Mouse (Mus musculus): ENCODE results near the gene Esm1. TPM values are rescaled to one million over a fixed set of nuclear protein-coding genes. Genes with fewer than 3 reads are reported as not detected.

The Esm1 gene
- polyA plus RNA-seq, 1 experiment from 2014 or later = 0.55 TPM

GRCm38 (mm10) chr13:113197872-113198502, 11.5 kb upstream of the Esm1 start:
- Histone ChIP-seq H3K4me1 (ENCODE audit: control insufficient read depth, low read depth, low read length) (no peaks in the 10 kb centered on the region), H3K36me3 (ENCODE audit: control insufficient read depth, insufficient read depth) (no peaks in the 10 kb centered on the region), H3K9me3 (replicated peaks; ENCODE audit: control insufficient read depth, low read length) (no peaks in the 10 kb centered on the region), H3K4me3 (ENCODE audit: low read depth, low read length) (no peak overlapping the region), H3K4me2 (ENCODE audit: low read depth, low read length) (no peak overlapping the region), H3K9ac (ENCODE audit: low read depth, low read length) (no peak overlapping the region), H3K27ac (ENCODE audit: low read length) (no peak overlapping the region), H3K27me3 (ENCODE audit: control insufficient read depth, insufficient read depth, low read depth, low read length) (no peaks in the 10 kb centered on the region)
- WGBS (ENCODE audit: insufficient replicate concordance) = 43% methylated on average over 9 of the region's 9 CpGs
- ATAC-seq (ENCODE audit: low read depth) = no peak

- Histone ChIP-seq H3K4me2 (ENCODE audit: low read depth, low read length) (no peak overlapping the region), H3K27me3 (ENCODE audit: control insufficient read depth, insufficient read depth, low read depth, low read length) (no peaks in the 10 kb centered on the region), H3K9ac (ENCODE audit: low read depth, low read length) (no peak overlapping the region), H3K36me3 (ENCODE audit: control insufficient read depth, insufficient read depth) (no peaks in the 10 kb centered on the region), H3K9me3 (replicated peaks; ENCODE audit: control insufficient read depth, low read length) (no peaks in the 10 kb centered on the region), H3K4me3 (ENCODE audit: low read depth, low read length) (no peak overlapping the region), H3K4me1 (ENCODE audit: control insufficient read depth, low read depth, low read length) (no peaks in the 10 kb centered on the region), H3K27ac (ENCODE audit: low read length) (no peak overlapping the region)
- WGBS (ENCODE audit: insufficient replicate concordance) = 64% methylated on average over 3 of the region's 3 CpGs
- no peak for ATAC-seq (ENCODE audit: low read depth)
Observed at GRCm38 (mm10) chr13:113199331-113199730, 10.1 kb upstream of the Esm1 start.

- H3K9ac ChIP-seq (ENCODE audit: low read depth, low read length) = no peak overlapping the region
- no peak overlapping the region for H3K4me2 ChIP-seq (ENCODE audit: low read depth, low read length)
- no peak overlapping the region for H3K4me3 ChIP-seq (ENCODE audit: low read depth, low read length)
- H3K27ac ChIP-seq (ENCODE audit: low read length) = no peak overlapping the region
- H3K27me3 ChIP-seq (ENCODE audit: control insufficient read depth, insufficient read depth, low read depth, low read length) = no peaks in the 10 kb centered on the region
- no peaks in the 10 kb centered on the region for H3K4me1 ChIP-seq (ENCODE audit: control insufficient read depth, low read depth, low read length)
- H3K9me3 ChIP-seq (replicated peaks; ENCODE audit: control insufficient read depth, low read length) = no peaks in the 10 kb centered on the region
- no peak for ATAC-seq (ENCODE audit: low read depth)
- WGBS (ENCODE audit: insufficient replicate concordance) = 56% methylated on average over 8 of the region's 8 CpGs
- no peaks in the 10 kb centered on the region for H3K36me3 ChIP-seq (ENCODE audit: control insufficient read depth, insufficient read depth)
Observed at GRCm38 (mm10) chr13:113200726-113201125, 8.7 kb upstream of the Esm1 start.

DNA sequence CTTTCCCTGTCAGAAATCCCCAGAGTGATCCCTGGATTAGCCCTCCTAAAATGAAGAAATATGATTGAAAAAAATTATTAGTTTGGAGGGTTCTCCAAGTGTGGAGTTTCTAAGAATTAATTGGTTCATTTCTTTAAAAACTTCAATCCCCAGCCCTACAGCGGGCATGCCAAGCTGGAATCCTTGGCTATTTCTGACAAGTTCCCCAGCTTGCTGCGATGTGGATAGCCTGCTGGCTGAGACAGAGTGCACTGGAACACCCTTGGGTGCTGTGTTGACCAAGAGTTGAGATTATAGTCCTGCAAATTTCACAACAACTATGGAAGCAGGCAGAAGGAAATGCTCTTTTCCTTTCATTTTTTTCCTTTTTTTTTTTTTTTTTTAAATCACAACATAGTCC, 7.8 kb upstream of the Esm1 start:
- H3K9ac ChIP-seq (ENCODE audit: low read depth, low read length) = no peak overlapping the region
- 62% methylated on average over 2 of the region's 2 CpGs for WGBS (ENCODE audit: insufficient replicate concordance)
- H3K36me3 ChIP-seq (ENCODE audit: control insufficient read depth, insufficient read depth) = no peaks in the 10 kb centered on the region
- no peak overlapping the region for H3K27ac ChIP-seq (ENCODE audit: low read length)
- H3K4me3 ChIP-seq (ENCODE audit: low read depth, low read length) = no peak overlapping the region
- no peaks in the 10 kb centered on the region for H3K9me3 ChIP-seq (replicated peaks; ENCODE audit: control insufficient read depth, low read length)
- H3K4me2 ChIP-seq (ENCODE audit: low read depth, low read length) = no peak overlapping the region
- no peaks in the 10 kb centered on the region for H3K27me3 ChIP-seq (ENCODE audit: control insufficient read depth, insufficient read depth, low read depth, low read length)
- no peak for ATAC-seq (ENCODE audit: low read depth)
- H3K4me1 ChIP-seq (ENCODE audit: control insufficient read depth, low read depth, low read length) = no peaks in the 10 kb centered on the region

DNA sequence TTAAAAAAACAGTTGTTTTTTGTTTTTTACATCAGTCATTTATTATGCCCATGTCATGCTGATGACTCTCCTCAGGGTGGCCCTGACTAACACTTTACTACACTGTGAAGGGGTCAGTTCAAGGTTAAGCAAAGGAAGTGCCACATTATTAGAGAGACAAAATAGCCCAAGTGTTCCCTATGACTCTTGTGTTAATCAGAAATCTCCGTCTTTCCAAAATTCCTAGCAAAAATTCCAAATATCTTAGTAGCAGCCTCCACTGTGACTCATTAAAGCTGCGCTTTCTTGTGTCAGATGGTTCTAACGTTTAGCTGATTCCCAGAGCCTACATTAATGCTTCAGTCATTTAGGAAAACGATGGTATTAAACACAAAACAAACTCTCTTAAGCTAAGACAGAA, 7.3 kb upstream of the Esm1 start:
- Histone ChIP-seq H3K4me3 (ENCODE audit: low read depth, low read length) (no peak overlapping the region), H3K4me1 (ENCODE audit: control insufficient read depth, low read depth, low read length) (no peaks in the 10 kb centered on the region), H3K4me2 (ENCODE audit: low read depth, low read length) (no peak overlapping the region), H3K27me3 (ENCODE audit: control insufficient read depth, insufficient read depth, low read depth, low read length) (no peaks in the 10 kb centered on the region), H3K9me3 (replicated peaks; ENCODE audit: control insufficient read depth, low read length) (no peaks in the 10 kb centered on the region), H3K36me3 (ENCODE audit: control insufficient read depth, insufficient read depth) (no peaks in the 10 kb centered on the region), H3K9ac (ENCODE audit: low read depth, low read length) (no peak overlapping the region), H3K27ac (ENCODE audit: low read length) (no peak overlapping the region)
- 54% methylated on average over 4 of the region's 4 CpGs for WGBS (ENCODE audit: insufficient replicate concordance)
- no peak for ATAC-seq (ENCODE audit: low read depth)

DNA sequence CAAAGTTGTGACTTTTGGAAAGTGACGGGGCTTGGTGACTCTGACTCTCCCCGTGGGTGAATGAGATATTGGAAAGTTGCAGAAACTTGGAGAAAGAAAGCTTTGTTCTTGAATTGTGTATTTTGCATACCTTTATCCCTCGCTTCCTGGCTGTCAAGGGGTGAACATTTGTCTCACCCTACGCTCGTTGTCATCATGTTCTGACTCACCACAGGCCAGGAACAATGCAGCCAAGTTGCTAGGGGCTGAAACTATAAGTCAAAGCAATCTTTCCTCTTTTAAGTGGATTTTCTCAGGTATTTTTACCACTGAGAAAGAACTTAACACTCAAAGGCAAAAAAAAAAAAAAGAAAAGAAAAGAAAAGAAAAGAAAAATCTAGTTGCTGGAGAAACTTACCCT, 6.3 kb upstream of the Esm1 start:
- H3K4me2 ChIP-seq (ENCODE audit: low read depth, low read length) = no peak overlapping the region
- no peak overlapping the region for H3K4me3 ChIP-seq (ENCODE audit: low read depth, low read length)
- no peak overlapping the region for H3K9ac ChIP-seq (ENCODE audit: low read depth, low read length)
- no peaks in the 10 kb centered on the region for H3K27me3 ChIP-seq (ENCODE audit: control insufficient read depth, insufficient read depth, low read depth, low read length)
- no peak overlapping the region for H3K27ac ChIP-seq (ENCODE audit: low read length)
- H3K9me3 ChIP-seq (replicated peaks; ENCODE audit: control insufficient read depth, low read length) = no peaks in the 10 kb centered on the region
- 56% methylated on average over 5 of the region's 5 CpGs for WGBS (ENCODE audit: insufficient replicate concordance)
- H3K36me3 ChIP-seq (ENCODE audit: control insufficient read depth, insufficient read depth) = no peaks in the 10 kb centered on the region
- no peaks in the 10 kb centered on the region for H3K4me1 ChIP-seq (ENCODE audit: control insufficient read depth, low read depth, low read length)
- no peak for ATAC-seq (ENCODE audit: low read depth)

- H3K9ac ChIP-seq (ENCODE audit: low read depth, low read length) = no peak overlapping the region
- ATAC-seq (ENCODE audit: low read depth) = no peak
- peaks cover 9% of the 10 kb centered on the region for H3K27me3 ChIP-seq (ENCODE audit: control insufficient read depth, insufficient read depth, low read depth, low read length)
- H3K27ac ChIP-seq (ENCODE audit: low read length) = no peak overlapping the region
- H3K36me3 ChIP-seq (ENCODE audit: control insufficient read depth, insufficient read depth) = no peaks in the 10 kb centered on the region
- H3K4me1 ChIP-seq (ENCODE audit: control insufficient read depth, low read depth, low read length) = no peaks in the 10 kb centered on the region
- no peak overlapping the region for H3K4me3 ChIP-seq (ENCODE audit: low read depth, low read length)
- WGBS (ENCODE audit: insufficient replicate concordance) = 67% methylated on average over 5 of the region's 5 CpGs
- H3K4me2 ChIP-seq (ENCODE audit: low read depth, low read length) = no peak overlapping the region
- no peaks in the 10 kb centered on the region for H3K9me3 ChIP-seq (replicated peaks; ENCODE audit: control insufficient read depth, low read length)
Observed at GRCm38 (mm10) chr13:113205346-113205745, 4.1 kb upstream of the Esm1 start.

DNA sequence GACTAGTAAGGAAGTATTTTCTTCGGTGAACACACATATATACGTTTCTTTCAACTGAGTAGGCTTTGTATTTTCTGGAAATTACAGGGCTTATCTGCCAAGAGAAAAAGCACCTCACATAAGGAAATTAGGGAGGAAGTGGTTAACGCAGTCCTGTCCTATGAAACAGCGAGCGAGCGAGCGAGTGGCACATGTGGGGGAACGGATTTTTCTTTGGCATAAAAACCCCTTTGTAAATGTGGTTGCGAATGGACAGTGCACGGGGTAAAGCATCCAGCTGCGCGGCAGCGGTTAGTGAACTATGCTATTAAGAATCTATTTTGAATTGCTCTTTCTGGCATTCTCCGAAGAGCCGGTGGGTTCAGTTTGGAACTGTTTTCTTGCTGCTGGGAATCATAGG, 1.9 kb downstream of the Esm1 start:
- ATAC-seq (ENCODE audit: low read depth) = no peak
- no peaks in the 10 kb centered on the region for H3K36me3 ChIP-seq (ENCODE audit: control insufficient read depth, insufficient read depth)
- no peak overlapping the region for H3K4me3 ChIP-seq (ENCODE audit: low read depth, low read length)
- H3K4me2 ChIP-seq (ENCODE audit: low read depth, low read length) = 0 out of 2 replicates have a peak overlapping the region, but pooled peaks have one; percentile 1
- H3K27me3 ChIP-seq (ENCODE audit: control insufficient read depth, insufficient read depth, low read depth, low read length) = peaks cover 9% of the 10 kb centered on the region
- no peak overlapping the region for H3K9ac ChIP-seq (ENCODE audit: low read depth, low read length)
- H3K9me3 ChIP-seq (replicated peaks; ENCODE audit: control insufficient read depth, low read length) = no peaks in the 10 kb centered on the region
- H3K27ac ChIP-seq (ENCODE audit: low read length) = no peak overlapping the region
- 17% methylated on average over 15 of the region's 15 CpGs for WGBS (ENCODE audit: insufficient replicate concordance)
- no peaks in the 10 kb centered on the region for H3K4me1 ChIP-seq (ENCODE audit: control insufficient read depth, low read depth, low read length)

GRCm38 (mm10) chr13:113212401-113212800, 2.9 kb downstream of the Esm1 start:
- WGBS (ENCODE audit: insufficient replicate concordance) = 17% methylated on average over 3 of the region's 3 CpGs
- ATAC-seq (ENCODE audit: low read depth) = peak; percentile 24
- no peak overlapping the region for H3K9ac ChIP-seq (ENCODE audit: low read depth, low read length)
- H3K4me1 ChIP-seq (ENCODE audit: control insufficient read depth, low read depth, low read length) = no peaks in the 10 kb centered on the region
- H3K9me3 ChIP-seq (replicated peaks; ENCODE audit: control insufficient read depth, low read length) = no peaks in the 10 kb centered on the region
- no peak overlapping the region for H3K4me3 ChIP-seq (ENCODE audit: low read depth, low read length)
- H3K4me2 ChIP-seq (ENCODE audit: low read depth, low read length) = no peak overlapping the region
- H3K36me3 ChIP-seq (ENCODE audit: control insufficient read depth, insufficient read depth) = no peaks in the 10 kb centered on the region
- H3K27ac ChIP-seq (ENCODE audit: low read length) = no peak overlapping the region
- H3K27me3 ChIP-seq (ENCODE audit: control insufficient read depth, insufficient read depth, low read depth, low read length) = peaks cover 9% of the 10 kb centered on the region
